Mouse (Mus musculus) intestine, embryonic 14.5 days (tissue): ENCODE measurements around the gene Cdk16. TPM values are rescaled to one million over a fixed set of nuclear protein-coding genes. Genes with fewer than 3 reads are reported as not detected.

Experiments
- ATAC-seq: fragments of 200-750 bp; cut with Nextera tagmentation; replicated peaks from 2 replicates; pipeline ENCODE4 v1.8.0; 2017; ENCODE audit warnings: low read depth, moderate number of reproducible peaks, moderate TSS enrichment, moderate library complexity; ENCODE audit not compliant: low FRiP score, low TSS enrichment
- DNase-seq: peaks from one replicate; pipeline ENCODE4 v3.0.0-alpha.2; 2018; ENCODE audit warnings: low spot score
- H3K27ac ChIP-seq: fragments of 300-500 bp; sonication (generic); 2 replicates; pipeline ENCODE4 v1.5.1; 2014; ENCODE audit warnings: low read depth, mild to moderate bottlenecking, control low read depth
- H3K27me3 ChIP-seq: fragments of 300-500 bp; sonication (generic); replicated peaks from 2 replicates; pipeline ENCODE4 v1.6.1; 2014; ENCODE audit warnings: low read length, control low read depth; ENCODE audit not compliant: control insufficient read depth, insufficient read depth
- H3K36me3 ChIP-seq: fragments of 300-500 bp; sonication (generic); 2 replicates; pipeline ENCODE4 v1.6.1; 2014; ENCODE audit warnings: low read length, control low read depth; ENCODE audit not compliant: control insufficient read depth, insufficient read depth
- H3K4me1 ChIP-seq: fragments of 300-500 bp; sonication (generic); replicated peaks from 2 replicates; pipeline ENCODE4 v1.6.1; 2014; ENCODE audit warnings: low read length, control low read depth, mixed read lengths; ENCODE audit not compliant: control insufficient read depth, insufficient read depth
- H3K4me2 ChIP-seq: fragments of 300-500 bp; sonication (generic); 2 replicates; pipeline ENCODE4 v1.6.1; 2014; ENCODE audit warnings: low read length
- H3K4me3 ChIP-seq: fragments of 300-500 bp; sonication (generic); 2 replicates; pipeline ENCODE4 v1.5.1; 2014; ENCODE audit warnings: low read depth, low read length, control low read depth, mixed read lengths
- H3K9ac ChIP-seq: fragments of 300-500 bp; sonication (generic); 2 replicates; pipeline ENCODE4 v1.6.1; 2014; ENCODE audit warnings: mild to moderate bottlenecking, low read length
- H3K9me3 ChIP-seq: fragments of 300-500 bp; sonication (generic); 2 replicates; pipeline ENCODE4 v1.6.1; 2016; ENCODE audit warnings: low read length, control low read depth; ENCODE audit not compliant: control insufficient read depth
- WGBS: fragments of 180-500 bp; shearing (Covaris S2); extraction: QIAGEN DNeasy Blood & Tissue Kit; methylation state at CpG from one replicate; pipeline ENCODE4 v1.1.7; 2014; 5-methylcytosine and 5-hydroxymethylcytosine counted together
- polyA plus RNA-seq: library from polyadenylated mRNA; unstranded; fragments of >200 nt; fragmentation: Nextera tagmentation; extraction: Ambion mirVana; gene quantifications from 2 replicates; pipeline ENCODE4 v1.2.1, GENCODE M21; 2014

The Cdk16 gene
- polyA plus RNA-seq, 1 experiment from 2014 or later = 81.6 TPM

GRCm38 (mm10) chrX:20663444-20663790, 24.3 kb upstream of the Cdk16 start:
- WGBS = 11% methylated on average over 9 of the region's 9 CpGs
- ATAC-seq = peak; percentile 3; the same call in 1 of the 2 replicates
- H3K4me2 ChIP-seq = peak overlapping the region; percentile 59
- H3K4me1 ChIP-seq = peaks cover 3% of the 10 kb centered on the region; the same call in 1 of the 2 replicates
- peak overlapping the region; percentile 61 for H3K4me3 ChIP-seq
- peak overlapping the region; percentile 73 for H3K9ac ChIP-seq
- peaks cover 13% of the 10 kb centered on the region; the same call in 1 of the 2 replicates for H3K36me3 ChIP-seq
- no peaks in the 10 kb centered on the region for H3K9me3 ChIP-seq
- no peaks in the 10 kb centered on the region for H3K27me3 ChIP-seq
- peak overlapping the region; percentile 67; the same call in 1 of the 2 replicates for H3K27ac ChIP-seq
- DNase-seq = no peak

DNA sequence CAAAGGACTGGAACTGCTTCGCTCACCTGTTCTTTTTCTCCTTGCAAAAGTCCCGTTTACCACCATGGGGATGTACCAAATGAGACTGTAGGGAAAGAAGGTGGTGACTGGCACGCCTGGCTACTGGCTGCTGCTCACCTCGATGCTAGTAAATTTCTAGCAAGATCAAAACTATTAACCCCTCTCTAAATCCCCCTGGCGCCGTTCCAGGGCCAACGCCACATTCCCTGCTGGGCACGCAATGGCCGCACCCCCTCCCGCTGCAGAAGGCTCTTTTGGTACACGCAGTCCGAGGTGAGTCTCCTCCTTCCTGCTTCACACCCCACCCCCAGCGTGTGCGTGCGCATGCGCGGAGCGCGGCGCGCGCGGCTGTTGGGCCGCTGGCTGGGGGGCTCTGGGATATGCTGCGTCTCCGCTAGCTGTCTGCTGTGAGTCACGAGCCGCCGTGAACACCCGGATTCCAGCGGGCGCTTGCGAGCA, 354 bp downstream of the Cdk16 start:
- Histone ChIP-seq H3K9me3 (no peaks in the 10 kb centered on the region), H3K27me3 (no peaks in the 10 kb centered on the region), H3K4me3 (peak overlapping the region; percentile 60), H3K4me2 (peak overlapping the region; percentile 68), H3K4me1 (no peaks in the 10 kb centered on the region; the same call in 1 of the 2 replicates), H3K36me3 (peaks cover 5% of the 10 kb centered on the region), H3K9ac (peak overlapping the region; percentile 80), H3K27ac (peak overlapping the region; percentile 94)
- WGBS = 17% methylated on average over 23 of the region's 33 CpGs
- ATAC-seq (peak; percentile 89), DNase-seq (peak; percentile 86)

- H3K4me1 ChIP-seq = no peaks in the 10 kb centered on the region; the same call in 1 of the 2 replicates
- peaks cover 9% of the 10 kb centered on the region for H3K36me3 ChIP-seq
- H3K9me3 ChIP-seq = no peaks in the 10 kb centered on the region
- H3K4me2 ChIP-seq = peak overlapping the region; percentile 68
- ATAC-seq (peak; percentile 48), DNase-seq (peak; percentile 73)
- H3K4me3 ChIP-seq = peak overlapping the region; percentile 60
- 5% methylated on average over 25 of the region's 35 CpGs for WGBS
- peak overlapping the region; percentile 80 for H3K9ac ChIP-seq
- peak overlapping the region; percentile 94 for H3K27ac ChIP-seq
- no peaks in the 10 kb centered on the region for H3K27me3 ChIP-seq
These were observed 861 bp downstream of the Cdk16 start for GRCm38 (mm10) chrX:20688615-20689014.

GRCm38 (mm10) chrX:20691566-20691965, 3.8 kb downstream of the Cdk16 start:
- 70% methylated on average over 3 of the region's 3 CpGs for WGBS
- no peak overlapping the region for H3K27ac ChIP-seq
- DNase-seq (no peak), ATAC-seq (no peak)
- no peak overlapping the region for H3K4me2 ChIP-seq
- no peak overlapping the region for H3K9ac ChIP-seq
- no peaks in the 10 kb centered on the region; the same call in 1 of the 2 replicates for H3K4me1 ChIP-seq
- H3K36me3 ChIP-seq = peaks cover 36% of the 10 kb centered on the region
- no peaks in the 10 kb centered on the region for H3K9me3 ChIP-seq
- H3K27me3 ChIP-seq = no peaks in the 10 kb centered on the region
- H3K4me3 ChIP-seq = no peak overlapping the region

GRCm38 (mm10) chrX:20692616-20693015, 4.9 kb downstream of the Cdk16 start:
- WGBS = 91% methylated on average over 1 of the region's 1 CpGs
- Histone ChIP-seq H3K9me3 (no peaks in the 10 kb centered on the region), H3K27ac (no peak overlapping the region), H3K4me2 (no peak overlapping the region), H3K27me3 (no peaks in the 10 kb centered on the region), H3K4me1 (no peaks in the 10 kb centered on the region), H3K4me3 (no peak overlapping the region), H3K36me3 (peaks cover 44% of the 10 kb centered on the region), H3K9ac (no peak overlapping the region)
- no peak for DNase-seq
- no peak for ATAC-seq

DNA sequence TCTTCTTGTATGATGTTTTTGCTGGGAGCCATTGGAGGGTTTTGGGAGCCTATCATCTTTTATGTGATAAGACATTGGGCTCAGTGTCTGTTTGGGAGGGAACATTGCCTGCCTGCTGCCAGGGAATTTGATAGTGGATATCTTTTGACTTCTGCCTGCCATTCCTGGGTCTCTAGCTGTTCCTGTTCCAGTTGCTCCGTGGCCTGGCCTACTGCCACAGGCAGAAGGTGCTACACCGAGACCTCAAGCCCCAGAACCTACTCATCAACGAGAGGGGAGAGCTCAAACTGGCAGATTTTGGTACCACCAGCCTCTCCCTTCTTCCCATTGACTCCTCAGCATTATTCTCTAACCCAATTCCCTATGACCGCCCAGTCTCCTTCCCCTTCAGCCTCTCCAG, 8.1 kb downstream of the Cdk16 start:
- ATAC-seq (no peak), DNase-seq (no peak)
- Histone ChIP-seq H3K4me2 (no peak overlapping the region), H3K36me3 (peaks cover 60% of the 10 kb centered on the region), H3K27me3 (no peaks in the 10 kb centered on the region), H3K9ac (no peak overlapping the region), H3K27ac (no peak overlapping the region), H3K9me3 (no peaks in the 10 kb centered on the region), H3K4me3 (no peak overlapping the region), H3K4me1 (no peaks in the 10 kb centered on the region)
- WGBS = 87% methylated on average over 4 of the region's 4 CpGs

- no peaks in the 10 kb centered on the region for H3K27me3 ChIP-seq
- no peaks in the 10 kb centered on the region for H3K4me1 ChIP-seq
- DNase-seq (peak; percentile 79), ATAC-seq (peak; percentile 48)
- H3K36me3 ChIP-seq = peaks cover 6% of the 10 kb centered on the region
- peak within 1 kb of the TSS; percentile 69 for H3K9ac ChIP-seq
- H3K4me3 ChIP-seq = peak within 1 kb of the TSS; percentile 55
- H3K4me2 ChIP-seq = peak within 1 kb of the TSS; percentile 50
- WGBS = 18% methylated on average over 32 of the region's 32 CpGs
- H3K27ac ChIP-seq = peak within 1 kb of the TSS; percentile 93
- H3K9me3 ChIP-seq = no peaks in the 10 kb centered on the region
These were observed 16.1 kb downstream of the Cdk16 start, which contains the start of gene Usp11 for GRCm38 (mm10) chrX:20703741-20704290. Gene Usp11 (plus strand): TSS chrX:20703906.

- peak; percentile 96 for ATAC-seq
- 18% methylated on average over 31 of the region's 32 CpGs for WGBS
- H3K9me3 ChIP-seq = no peaks in the 10 kb centered on the region
These were observed 16.7 kb downstream of the Cdk16 start for GRCm38 (mm10) chrX:20704295-20705082.

More at GRCm38 (mm10) chrX:20704295-20705082, 16.7 kb downstream of the Cdk16 start:
- no peaks in the 10 kb centered on the region for H3K4me1 ChIP-seq
- H3K9ac ChIP-seq = peak overlapping the region; percentile 69
- H3K4me3 ChIP-seq = peak overlapping the region; percentile 55
- no peak for DNase-seq
- no peaks in the 10 kb centered on the region for H3K27me3 ChIP-seq
- peak overlapping the region; percentile 93 for H3K27ac ChIP-seq
- peak overlapping the region; percentile 50 for H3K4me2 ChIP-seq
- H3K36me3 ChIP-seq = no peaks in the 10 kb centered on the region
